Mouse (Mus musculus): ENCODE data around the gene Bhlha9.

Bhlha9 gene

DNA sequence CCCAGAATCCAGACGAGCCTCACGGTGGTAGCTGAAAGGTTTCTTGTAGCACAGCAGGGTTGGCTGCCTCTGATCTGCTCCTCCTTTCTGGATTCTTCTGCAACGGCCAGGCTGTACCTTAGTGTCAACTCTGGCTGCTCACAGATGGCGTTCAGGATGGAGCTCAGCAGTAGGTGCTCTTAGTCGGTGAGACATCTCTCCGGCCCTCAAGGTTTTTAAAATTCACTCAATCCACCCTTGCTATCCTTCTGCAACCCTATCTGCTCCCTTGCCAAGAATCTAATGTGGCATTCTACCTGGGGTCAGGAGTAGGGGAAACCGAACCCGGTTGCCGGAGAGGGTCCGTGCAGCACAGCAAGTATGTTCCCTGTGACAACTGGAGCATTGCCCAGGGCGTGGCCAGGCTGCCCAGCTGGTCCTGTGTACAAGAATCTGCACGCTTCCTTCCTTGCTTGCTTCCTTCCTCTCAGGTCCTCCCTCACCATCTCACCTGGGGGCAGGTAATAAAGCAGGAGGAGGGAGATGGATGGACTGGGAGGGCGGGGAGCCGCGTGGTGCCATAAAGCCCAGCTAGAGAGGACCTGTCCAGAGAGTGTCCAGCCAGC, at the start of gene Bhlha9:
Gene Bhlha9, plus strand, starts transcription at position 600 of the 605 bp plus-strand sequence.
- DNase-seq (ENCODE audit: low read depth, low spot score) = no peak

DNA sequence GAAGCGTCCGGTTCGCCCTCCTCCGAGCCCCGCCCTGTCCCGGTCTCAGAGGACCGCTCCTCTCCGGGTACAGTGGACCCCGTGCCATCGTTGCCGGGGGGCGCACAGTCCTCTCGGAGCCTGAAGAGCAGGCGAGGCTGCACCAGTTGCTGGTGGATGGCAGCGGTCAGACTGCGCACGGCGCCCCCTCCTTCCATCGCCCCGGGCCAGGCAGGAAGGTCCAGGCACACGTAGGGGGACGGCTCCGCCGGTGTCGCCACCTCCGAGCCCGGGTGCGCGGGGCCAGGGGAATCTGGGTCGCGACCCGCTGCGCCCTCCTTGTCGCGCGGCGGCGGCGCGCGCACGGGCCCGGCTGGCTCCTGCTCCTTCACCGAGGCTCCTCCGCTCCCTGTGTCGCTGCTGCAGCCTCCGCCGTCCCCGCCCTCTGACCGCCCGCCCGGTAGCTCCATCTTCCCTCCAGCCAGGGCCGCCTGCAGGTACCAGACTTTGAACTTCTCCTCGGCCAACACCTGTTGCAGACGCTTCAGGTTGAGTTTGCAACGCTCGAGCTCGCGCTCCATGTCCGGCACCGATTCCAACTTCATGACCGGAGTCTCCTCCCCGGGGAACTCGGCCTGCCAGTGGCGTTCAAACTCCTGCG, 49.6 kb upstream of the Bhlha9 start:
- DNase-seq (ENCODE audit: low read depth, low spot score) = no peak

GRCm38 (mm10) chr11:76623206-76623961, 48.9 kb upstream of the Bhlha9 start:
- DNase-seq (ENCODE audit: low read depth, low spot score) = no peak

- no peak for DNase-seq (ENCODE audit: low read depth, low spot score)
Observed at GRCm38 (mm10) chr11:76624071-76624470, 48.2 kb upstream of the Bhlha9 start.

GRCm38 (mm10) chr11:76624881-76625280, 47.4 kb upstream of the Bhlha9 start:
- no peak for DNase-seq (ENCODE audit: low read depth, low spot score)

- no peak for DNase-seq (ENCODE audit: low read depth, low spot score)
Observed at GRCm38 (mm10) chr11:76628613-76629012, 43.7 kb upstream of the Bhlha9 start.

GRCm38 (mm10) chr11:76630023-76630422, 42.2 kb upstream of the Bhlha9 start:
- DNase-seq (ENCODE audit: low read depth, low spot score) = no peak

DNA sequence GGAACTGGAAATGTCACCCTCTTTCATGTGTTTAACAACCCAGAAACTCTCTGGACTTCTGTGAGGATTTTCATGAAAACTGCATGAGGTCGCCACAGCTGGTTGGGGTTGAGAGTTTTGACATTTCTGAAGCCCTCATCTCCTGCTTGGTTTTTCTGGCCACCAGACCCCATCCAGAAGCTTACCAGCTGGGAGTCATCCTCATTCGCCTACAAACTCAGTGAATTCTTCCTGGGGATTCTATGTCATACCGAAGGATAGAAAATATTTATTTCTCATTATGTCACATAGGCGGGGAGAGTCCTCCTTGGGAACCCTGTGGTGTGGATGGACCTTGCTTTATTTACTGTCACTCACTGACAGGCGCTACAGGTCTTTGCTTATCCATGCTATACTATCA, 41.8 kb upstream of the Bhlha9 start:
- no peak for DNase-seq (ENCODE audit: low read depth, low spot score)

GRCm38 (mm10) chr11:76639269-76639985, 32.8 kb upstream of the Bhlha9 start:
- no peak for DNase-seq (ENCODE audit: low read depth, low spot score)

DNA sequence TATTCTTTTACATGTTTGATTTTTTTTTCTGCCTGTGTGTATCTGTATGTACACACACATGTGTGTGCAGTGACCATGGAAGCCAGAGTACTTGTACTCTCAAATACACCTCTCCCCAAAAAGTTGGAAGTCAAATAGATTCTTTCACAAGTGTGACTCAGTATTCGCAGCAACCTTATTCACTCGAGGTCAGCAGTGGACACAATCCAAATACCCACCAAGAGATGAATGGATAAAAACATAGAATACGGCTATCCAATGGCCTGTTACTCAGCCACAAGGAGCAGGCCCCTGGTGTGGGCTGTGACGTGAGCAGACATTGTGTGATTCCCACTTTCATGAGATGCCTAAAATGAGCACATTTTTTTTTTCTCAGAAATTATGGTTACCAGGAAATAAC, 32.0 kb upstream of the Bhlha9 start:
- DNase-seq (ENCODE audit: low read depth, low spot score) = no peak

- no peak for DNase-seq (ENCODE audit: low read depth, low spot score)
Observed at GRCm38 (mm10) chr11:76644257-76644656, 28.0 kb upstream of the Bhlha9 start.

- no peak for DNase-seq (ENCODE audit: low read depth, low spot score)
Observed at GRCm38 (mm10) chr11:76645036-76645435, 27.2 kb upstream of the Bhlha9 start.

DNA sequence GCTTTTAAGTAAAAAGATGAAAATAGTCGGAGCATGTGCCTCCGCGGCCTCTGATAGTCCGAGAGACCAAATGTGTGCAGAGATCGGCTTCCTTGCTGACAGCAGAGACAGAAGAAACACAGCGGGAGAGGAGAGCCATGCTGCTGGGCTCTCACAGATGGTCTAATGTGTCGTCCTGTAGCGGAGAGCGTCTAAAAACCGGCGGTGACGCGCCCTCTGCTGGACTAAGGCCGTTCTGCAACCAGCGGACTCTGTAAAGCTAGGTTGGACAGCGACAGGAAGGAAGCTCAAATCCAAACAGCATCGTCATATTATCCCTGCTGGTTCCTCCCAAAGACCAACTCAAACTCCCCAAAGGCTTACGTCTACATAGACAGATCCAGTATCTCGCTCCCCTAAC, 26.3 kb upstream of the Bhlha9 start:
- peak; percentile 92 for DNase-seq (ENCODE audit: low read depth, low spot score)

- DNase-seq (ENCODE audit: low read depth, low spot score) = no peak
Observed at GRCm38 (mm10) chr11:76647062-76647461, 25.2 kb upstream of the Bhlha9 start.

GRCm38 (mm10) chr11:76647500-76647899, 24.8 kb upstream of the Bhlha9 start:
- peak; percentile 92 for DNase-seq (ENCODE audit: low read depth, low spot score)

DNA sequence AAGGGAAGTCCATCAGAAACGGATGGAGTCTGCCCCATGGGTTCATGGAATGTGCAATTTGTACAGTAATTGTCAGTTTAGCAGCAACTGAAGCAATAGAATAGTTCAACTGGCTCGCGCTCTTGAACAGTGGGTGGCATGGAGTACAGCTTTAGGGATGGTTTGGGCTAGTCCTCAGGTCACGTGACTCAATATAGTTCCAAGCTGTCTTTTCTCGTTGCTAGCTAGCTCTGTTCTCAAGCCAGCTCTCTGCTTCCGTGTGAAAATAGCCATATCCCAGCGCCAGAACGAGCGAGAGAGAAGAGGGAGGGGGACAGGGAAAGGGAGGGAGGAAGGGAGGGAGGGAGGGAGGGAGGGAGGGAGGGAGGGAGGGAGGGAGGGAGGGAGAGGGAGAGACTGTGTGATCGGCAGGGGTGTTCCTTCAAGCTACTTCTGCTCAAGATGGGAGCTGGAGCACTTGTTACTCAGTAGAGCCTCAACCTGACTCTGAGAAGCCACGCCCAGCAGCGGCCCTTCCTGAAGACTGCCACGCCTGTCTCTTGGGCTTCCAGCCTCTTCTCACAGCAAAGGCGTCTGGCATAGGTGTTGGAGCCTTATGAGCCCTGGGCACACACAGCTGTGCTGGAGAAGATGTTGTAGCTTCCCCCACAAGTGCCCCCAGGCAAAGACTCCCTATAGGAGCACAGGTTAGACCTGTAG, 21.3 kb upstream of the Bhlha9 start:
- DNase-seq (ENCODE audit: low read depth, low spot score) = no peak

- DNase-seq (ENCODE audit: low read depth, low spot score) = no peak
Observed at GRCm38 (mm10) chr11:76652838-76653334, 19.4 kb upstream of the Bhlha9 start.

DNA sequence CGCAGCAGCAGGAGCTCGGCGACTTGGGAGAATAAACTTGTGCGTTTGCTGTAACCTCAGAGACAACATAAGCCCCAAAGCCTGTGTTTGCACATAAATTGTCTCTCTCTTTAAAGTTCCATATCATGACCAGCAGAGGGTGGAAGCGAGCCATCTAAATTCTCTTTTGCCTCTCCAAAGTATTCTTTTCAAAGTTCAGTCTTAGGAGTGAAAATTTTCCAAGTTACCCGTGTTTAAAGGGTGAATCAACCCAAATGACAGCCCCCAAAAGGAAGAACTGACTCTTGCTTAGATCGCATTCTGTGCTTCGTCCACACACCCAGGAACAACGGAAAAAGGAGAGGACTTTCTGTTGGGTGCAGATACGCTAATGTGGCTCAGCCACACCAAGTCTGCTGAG, 17.2 kb upstream of the Bhlha9 start:
- DNase-seq (ENCODE audit: low read depth, low spot score) = peak; percentile 84

DNA sequence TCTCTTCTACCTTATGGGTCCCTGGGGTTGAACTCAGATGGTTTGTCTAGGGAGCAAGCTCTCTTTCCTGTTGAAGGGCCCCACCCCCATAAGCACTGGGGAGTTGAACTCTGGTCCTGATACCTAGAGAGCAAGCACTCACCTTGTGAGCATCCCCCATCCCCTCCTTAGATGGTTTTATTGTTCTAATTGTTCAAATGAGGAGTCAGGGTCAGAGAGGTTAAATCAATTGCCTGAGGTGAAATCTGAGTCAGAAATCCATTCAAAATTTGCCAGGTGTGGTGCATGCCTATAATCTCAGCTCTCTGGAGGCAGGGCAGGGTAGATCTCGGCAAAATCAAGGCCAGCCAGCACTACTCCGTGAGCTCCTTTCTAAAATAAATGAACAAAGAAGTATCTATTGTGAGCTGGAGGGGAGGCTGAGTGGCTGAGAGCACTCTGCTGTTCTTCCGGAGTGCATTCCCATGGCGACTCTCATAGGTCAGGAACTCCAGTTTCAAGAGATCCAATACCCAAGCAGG, 14.8 kb upstream of the Bhlha9 start:
- DNase-seq (ENCODE audit: low read depth, low spot score) = no peak

DNA sequence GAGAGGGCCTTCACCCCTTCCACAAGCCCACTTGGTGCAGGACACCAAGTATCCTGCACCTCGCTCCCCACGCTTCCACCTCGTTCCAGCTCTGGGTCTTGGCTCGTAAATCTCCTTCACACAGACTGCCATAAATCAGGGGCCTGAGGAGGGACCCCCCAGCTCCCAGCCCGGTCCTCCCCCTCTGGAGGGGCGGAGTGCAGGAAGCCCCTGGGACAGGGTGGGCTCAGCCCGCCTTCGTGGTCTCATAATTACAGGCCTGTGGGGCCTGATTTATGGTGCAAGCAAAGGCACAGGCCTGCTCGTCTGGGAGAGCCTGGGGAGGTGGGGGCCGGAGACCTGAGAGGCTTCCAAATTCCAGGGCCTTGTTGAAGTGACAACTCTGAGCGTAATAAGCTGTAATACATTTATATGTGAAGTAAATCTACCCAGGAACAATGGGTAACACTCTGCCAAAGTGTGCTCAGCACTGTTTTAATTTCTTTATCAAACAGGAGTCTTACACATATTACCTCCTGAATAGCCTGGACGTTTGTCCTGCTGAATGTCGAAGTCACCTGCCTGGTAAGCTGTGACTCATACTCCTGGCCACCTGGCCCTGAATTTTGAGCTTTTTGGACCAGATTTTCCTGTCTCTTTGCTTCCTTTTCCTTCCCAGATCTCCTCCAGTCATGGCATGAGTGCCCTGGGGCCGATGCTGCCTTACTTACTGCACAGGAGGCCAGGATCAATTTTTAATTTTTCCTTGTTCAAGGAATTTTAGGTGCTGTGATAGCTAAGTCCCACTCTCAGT, 12.9 kb upstream of the Bhlha9 start:
- DNase-seq (ENCODE audit: low read depth, low spot score) = no peak

Data from 3T3-L1 (cell line).